Mouse (Mus musculus) A20 (cell line): ENCODE data around the gene Cdkn2a.

Source experiments
- DNase-seq: peaks from one replicate; pipeline ENCODE4 v3.0.0-alpha.2; 2011; ENCODE audit warnings: low read depth, low spot score

The Cdkn2a gene

GRCm38 (mm10) chr4:89277381-89277940 lies 17.0 kb downstream of the Cdkn2a start:
- DNase-seq, result no peak

- DNase-seq, result no peak
These were observed 17.7 kb downstream of the Cdkn2a start for GRCm38 (mm10) chr4:89276669-89277219.

GRCm38 (mm10) chr4:89275811-89276584 lies 18.5 kb downstream of the Cdkn2a start:
- no peak for DNase-seq

GRCm38 (mm10) chr4:89274829-89275548 lies 19.5 kb downstream of the Cdkn2a start:
- no peak for DNase-seq

- DNase-seq, result no peak
These were observed 20.4 kb downstream of the Cdkn2a start for GRCm38 (mm10) chr4:89274006-89274405.

- no peak for DNase-seq
These were observed 20.9 kb downstream of the Cdkn2a start for GRCm38 (mm10) chr4:89273585-89273984.

- no peak for DNase-seq
These were observed 21.4 kb downstream of the Cdkn2a start for GRCm38 (mm10) chr4:89272961-89273540.

GRCm38 (mm10) chr4:89272101-89272718 lies 22.2 kb downstream of the Cdkn2a start:
- DNase-seq, result no peak

GRCm38 (mm10) chr4:89257768-89258167 lies 36.7 kb downstream of the Cdkn2a start:
- DNase-seq, result peak; percentile 28

- no peak for DNase-seq
These were observed 60.0 kb downstream of the Cdkn2a start for GRCm38 (mm10) chr4:89234446-89234845.
